Mouse (Mus musculus): Measurements from ENCODE around the gene Satb2. TPM values are rescaled to one million over a fixed set of nuclear protein-coding genes. Genes with fewer than 3 reads are reported as not detected.

Gene Satb2
- 0.19 and 0.20 TPM in 2 replicates for total RNA-seq (2017)

DNA sequence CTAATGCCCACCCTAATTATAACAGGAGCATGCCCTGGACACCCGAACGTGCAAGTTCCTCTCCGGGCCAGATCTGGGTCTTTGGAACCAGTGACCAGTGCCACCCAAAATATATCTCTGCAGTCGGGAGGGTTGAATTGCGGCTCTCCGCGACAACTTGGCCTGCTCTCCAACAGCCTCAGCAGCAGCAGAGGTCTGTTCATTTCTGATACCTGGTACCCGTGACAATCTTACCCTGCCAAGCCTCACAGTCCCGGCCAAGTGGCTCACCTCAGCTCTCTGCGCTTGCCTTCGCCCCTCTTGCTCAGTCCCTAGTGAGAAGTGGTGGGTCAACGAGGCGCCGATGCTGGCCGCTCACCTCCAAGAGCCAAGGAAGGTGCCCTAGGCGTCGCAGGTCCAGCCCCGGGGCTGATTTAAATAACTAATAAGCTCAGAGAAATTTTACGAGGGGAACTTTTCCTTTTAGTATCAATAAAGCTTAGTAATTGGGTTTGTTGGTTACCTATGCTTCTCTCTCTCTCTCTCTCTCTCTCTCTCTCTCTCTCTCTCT is at the start of gene Satb2:
Satb2 (minus strand) TSS at position 500 of the 550 bp plus-strand sequence.
- no peak; a peak in 1 of 4 replicates for ATAC-seq (replicated peaks in 1 of 2; ENCODE audit: insufficient read depth in 1 of 2, low FRiP score in 2 of 2, low TSS enrichment in 1 of 2, low read depth in 1 of 2, poor library complexity in 2 of 2, severe bottlenecking in 2 of 2)

DNA sequence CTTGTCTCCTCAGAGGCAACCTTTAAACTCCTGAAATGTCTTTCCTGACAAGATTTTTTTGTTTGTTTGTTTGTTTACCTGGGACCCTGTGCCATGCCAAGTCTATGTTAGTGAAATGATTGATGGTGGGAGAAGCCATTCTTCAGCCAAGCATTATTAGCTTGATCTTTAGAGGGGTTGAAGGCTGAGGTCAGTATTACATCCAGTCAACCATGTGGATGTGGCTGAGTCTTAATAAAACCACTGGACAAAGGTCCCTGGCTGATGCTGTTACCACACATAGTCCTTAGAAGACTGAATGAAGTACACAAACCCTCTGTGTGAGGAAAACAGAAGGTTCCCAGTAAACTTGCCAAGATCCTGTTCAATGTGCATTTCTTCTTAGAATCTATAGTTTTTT is 40.5 kb upstream of the Satb2 start:
- ATAC-seq (replicated peaks in 1 of 2; ENCODE audit: insufficient read depth in 1 of 2, low FRiP score in 2 of 2, low TSS enrichment in 1 of 2, low read depth in 1 of 2, poor library complexity in 2 of 2, severe bottlenecking in 2 of 2), result no peak

DNA sequence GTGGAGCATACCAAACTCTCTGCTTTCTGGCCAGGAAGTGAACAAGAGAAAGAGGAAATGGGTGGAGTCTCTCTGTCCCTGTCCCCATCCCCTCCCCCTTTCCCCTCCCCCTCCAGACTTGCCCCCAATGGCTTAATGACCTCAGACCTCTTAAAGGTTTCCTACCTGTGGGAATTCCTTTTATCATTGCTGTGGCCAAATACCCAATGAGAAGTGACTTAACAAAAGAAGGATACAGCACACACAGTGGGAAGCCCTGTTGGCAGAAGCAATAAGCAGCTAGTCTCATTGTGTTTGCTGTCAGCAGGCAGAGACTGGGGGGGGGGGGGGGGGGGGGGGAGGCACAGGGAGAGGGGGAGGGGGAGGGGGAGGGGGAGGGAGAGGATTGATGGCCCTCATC is 35.4 kb upstream of the Satb2 start:
- ATAC-seq (replicated peaks in 1 of 2; ENCODE audit: insufficient read depth in 1 of 2, low FRiP score in 2 of 2, low TSS enrichment in 1 of 2, low read depth in 1 of 2, poor library complexity in 2 of 2, severe bottlenecking in 2 of 2), result no peak

DNA sequence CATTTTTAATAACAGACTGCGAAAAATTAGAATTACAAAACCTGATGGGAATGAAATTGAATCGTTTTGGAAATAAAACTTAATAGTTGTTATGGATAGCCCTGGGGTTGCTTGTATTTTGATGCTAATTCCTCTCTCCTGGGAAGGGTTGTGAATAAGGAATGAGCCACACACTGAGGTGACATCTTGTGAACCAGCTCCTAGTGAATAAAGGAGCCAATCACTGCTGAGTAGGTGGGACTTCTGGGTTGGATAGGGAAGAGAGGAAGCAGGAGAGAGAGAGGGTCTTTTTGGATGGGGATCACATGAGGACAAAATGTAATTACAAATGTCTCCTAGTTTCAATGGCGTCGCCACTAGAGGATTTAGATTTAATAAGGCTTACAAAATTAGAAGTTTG is 30.7 kb upstream of the Satb2 start:
- no peak for ATAC-seq (replicated peaks in 1 of 2; ENCODE audit: insufficient read depth in 1 of 2, low FRiP score in 2 of 2, low TSS enrichment in 1 of 2, low read depth in 1 of 2, poor library complexity in 2 of 2, severe bottlenecking in 2 of 2)

DNA sequence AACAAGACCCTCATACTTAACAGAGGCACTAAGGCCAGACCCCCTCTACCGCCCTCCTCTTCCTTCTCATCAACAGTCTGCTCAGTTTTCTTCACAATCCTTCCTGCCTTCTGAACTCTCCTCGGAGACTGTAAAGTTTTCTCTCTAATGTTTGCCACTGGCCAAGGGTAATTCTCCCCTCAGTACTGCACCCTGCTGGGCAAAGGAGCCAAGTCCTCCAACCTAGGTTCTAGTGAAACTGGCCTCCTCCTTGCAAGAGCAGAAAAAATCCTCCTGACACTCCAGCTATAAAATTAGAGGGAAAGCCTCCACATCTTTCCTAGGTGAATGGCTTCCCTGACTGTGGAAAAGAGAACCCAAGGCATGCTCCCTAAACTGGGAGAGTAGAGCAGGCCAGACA is 16.6 kb upstream of the Satb2 start:
- 0 out of 4 replicates have a peak, but pooled peaks of 1 of the 2 experiments have one; percentile 12 for ATAC-seq (replicated peaks in 1 of 2; ENCODE audit: insufficient read depth in 1 of 2, low FRiP score in 2 of 2, low TSS enrichment in 1 of 2, low read depth in 1 of 2, poor library complexity in 2 of 2, severe bottlenecking in 2 of 2)

DNA sequence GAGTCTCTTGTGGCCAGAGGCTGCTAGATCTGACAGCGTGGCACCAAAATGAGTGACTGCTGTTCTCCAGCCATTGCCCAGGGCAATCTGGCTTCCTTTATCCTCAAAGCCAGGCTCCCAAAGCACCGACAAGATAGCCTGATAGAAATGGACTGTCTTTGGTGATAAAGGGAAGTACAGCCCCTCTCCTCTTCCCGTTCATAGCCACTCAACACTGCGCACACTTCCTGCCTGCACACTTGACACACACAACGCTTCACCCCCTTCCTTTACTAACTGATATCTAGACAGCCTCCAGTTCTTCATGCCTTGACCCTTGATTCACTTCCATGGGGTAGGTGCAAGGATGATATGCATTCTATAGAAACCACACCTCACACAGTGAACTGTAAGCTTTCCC is 13.9 kb upstream of the Satb2 start:
- ATAC-seq (replicated peaks in 1 of 2; ENCODE audit: insufficient read depth in 1 of 2, low FRiP score in 2 of 2, low TSS enrichment in 1 of 2, low read depth in 1 of 2, poor library complexity in 2 of 2, severe bottlenecking in 2 of 2), result peak; percentile 53 to 69

DNA sequence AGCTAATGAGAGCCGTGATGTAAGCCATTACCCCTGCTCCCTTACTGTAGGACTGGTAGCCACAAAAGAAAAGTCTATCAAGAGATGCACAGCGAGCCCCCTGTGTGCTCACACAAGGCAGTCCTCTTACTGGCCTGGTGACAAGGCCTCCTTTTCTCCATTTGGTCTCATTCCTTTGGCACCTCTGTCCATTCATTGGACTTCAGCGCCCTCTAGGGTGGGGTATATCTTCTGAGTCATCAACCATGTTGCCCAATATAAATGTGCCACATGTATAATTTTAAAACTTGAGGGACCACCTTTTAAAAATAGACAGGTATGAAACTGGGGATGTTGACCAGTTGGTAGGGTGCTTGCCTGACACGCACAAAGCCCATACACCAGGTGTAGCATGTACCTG is 13.2 kb upstream of the Satb2 start:
- peak in 1 of 2 experiments; percentile 53; a peak in 1 of 4 replicates for ATAC-seq (replicated peaks in 1 of 2; ENCODE audit: insufficient read depth in 1 of 2, low FRiP score in 2 of 2, low TSS enrichment in 1 of 2, low read depth in 1 of 2, poor library complexity in 2 of 2, severe bottlenecking in 2 of 2)

DNA sequence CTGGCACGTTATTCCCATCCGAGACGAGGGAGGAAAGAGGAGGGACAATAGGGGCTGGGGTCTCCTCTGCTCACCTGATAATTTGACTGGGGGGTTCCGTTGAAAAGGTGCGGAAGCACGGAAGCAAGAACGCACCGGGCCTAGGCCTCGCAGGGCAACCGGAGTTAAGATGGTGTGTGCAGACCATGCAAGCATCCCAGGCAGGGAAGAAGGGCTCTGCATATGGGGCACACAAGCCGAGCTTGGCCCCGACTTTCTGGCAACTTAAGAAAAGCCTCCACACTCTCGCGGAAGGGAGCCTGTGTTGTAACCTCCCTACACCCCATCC is 6.0 kb upstream of the Satb2 start:
- no peak for ATAC-seq (replicated peaks in 1 of 2; ENCODE audit: insufficient read depth in 1 of 2, low FRiP score in 2 of 2, low TSS enrichment in 1 of 2, low read depth in 1 of 2, poor library complexity in 2 of 2, severe bottlenecking in 2 of 2)

DNA sequence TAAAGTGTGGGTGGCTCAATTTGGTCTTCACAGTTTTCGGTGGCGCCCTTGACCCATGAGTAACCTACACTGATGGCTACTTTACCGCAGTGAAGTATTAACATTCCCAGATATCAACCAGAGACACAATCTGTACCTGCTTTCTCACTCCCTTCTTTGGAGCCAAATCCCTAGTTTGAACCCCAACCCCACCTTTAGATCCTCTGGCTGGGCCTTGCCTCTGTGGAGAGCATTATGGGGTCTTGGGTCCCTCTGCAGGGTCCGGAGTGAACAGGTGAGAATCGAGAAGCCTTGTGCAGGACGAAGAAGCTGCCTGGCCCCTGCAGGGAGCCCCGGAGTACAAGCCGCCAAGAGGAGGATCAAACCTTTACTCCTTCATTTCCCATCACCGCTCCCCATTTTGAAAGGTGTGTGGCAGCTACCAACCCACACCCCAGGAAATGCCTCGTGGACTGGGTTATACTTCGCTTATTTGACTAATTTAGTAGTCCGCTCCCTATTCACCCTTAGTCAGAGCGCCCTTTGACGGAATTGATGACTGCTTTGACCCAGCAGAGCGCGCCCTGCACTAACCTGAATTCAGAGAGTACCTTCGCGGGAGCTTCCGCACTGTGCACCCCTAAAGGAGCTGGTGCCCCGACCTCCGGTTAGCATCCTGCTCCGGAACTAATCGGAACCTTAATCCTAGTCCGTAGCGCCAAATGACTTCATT is 5.5 kb upstream of the Satb2 start:
- ATAC-seq (replicated peaks in 1 of 2; ENCODE audit: insufficient read depth in 1 of 2, low FRiP score in 2 of 2, low TSS enrichment in 1 of 2, low read depth in 1 of 2, poor library complexity in 2 of 2, severe bottlenecking in 2 of 2), result no peak

DNA sequence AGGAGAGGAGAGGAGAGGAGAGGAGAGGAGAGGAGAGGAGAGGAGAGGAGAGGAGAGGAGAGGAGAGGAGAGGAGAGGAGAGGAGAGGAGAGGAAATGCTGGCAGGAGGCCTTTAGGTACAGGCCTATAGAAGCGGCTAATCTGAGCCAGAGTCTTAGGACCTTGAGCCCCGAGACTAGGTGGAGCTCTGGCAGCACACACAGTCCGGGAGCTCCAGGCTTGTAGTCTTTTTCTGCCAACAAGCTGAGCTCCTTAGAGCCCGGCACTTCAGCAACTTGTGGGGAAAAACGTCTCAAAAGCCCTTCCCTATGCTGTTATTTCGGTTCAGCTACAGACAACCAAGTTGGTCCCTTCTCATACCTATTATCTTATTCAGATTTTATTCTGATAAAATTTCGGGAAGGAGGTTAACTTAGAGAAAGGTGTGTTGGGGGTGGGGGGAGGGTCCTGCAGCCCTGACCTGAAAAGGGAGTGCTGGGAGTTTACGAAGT is 4.7 kb upstream of the Satb2 start:
- no peak for ATAC-seq (replicated peaks in 1 of 2; ENCODE audit: insufficient read depth in 1 of 2, low FRiP score in 2 of 2, low TSS enrichment in 1 of 2, low read depth in 1 of 2, poor library complexity in 2 of 2, severe bottlenecking in 2 of 2)

DNA sequence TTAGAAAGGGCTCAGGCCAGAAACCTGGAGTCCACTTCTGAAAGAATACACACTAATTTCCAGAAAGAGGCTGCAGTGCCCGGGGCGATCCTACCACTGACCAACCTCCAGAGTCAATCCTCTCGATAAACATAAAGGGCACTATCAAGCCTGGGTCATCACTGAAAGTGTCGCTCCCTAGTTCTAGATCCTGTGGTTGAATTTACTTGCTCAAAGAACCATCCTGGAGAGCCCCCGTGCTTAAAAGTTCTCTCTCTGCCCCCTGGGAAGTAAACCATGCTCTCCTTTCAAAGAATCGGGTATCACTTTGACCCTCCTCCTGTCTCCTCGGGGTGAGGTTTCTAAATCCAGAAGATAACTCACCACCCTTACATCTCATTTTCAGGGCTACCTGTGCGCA is 4.2 kb upstream of the Satb2 start:
- ATAC-seq (replicated peaks in 1 of 2; ENCODE audit: insufficient read depth in 1 of 2, low FRiP score in 2 of 2, low TSS enrichment in 1 of 2, low read depth in 1 of 2, poor library complexity in 2 of 2, severe bottlenecking in 2 of 2), result no peak

DNA sequence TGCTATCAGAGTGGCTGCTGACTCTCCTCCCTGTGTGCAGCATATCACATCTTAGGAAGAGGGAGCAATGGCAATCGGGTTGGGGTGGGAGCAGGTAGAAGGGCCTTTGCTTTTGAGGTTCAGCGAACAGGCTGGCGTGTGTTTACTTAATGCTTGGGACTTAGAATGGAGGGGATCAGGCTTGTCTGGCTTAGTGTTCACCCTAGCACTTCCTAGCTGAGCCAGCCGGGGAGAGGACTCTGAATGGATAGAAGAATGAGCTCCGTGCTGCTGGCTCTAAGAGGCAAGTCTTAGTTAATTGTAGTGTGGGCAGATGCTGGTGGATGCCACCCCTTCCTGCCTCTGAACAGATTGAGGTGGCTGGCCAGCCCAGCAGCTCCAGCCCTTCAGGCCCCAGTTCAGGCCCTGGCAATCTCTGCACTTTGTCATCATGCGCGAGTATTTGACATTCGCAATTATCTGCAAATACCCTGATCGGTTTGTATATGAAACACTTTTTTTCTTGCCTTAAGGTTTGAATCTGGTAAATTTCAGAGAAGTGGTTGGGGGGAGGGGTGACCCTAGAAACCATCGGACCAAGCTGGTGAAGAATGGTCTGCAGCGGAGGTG is 3.6 kb upstream of the Satb2 start:
- no peak for ATAC-seq (replicated peaks in 1 of 2; ENCODE audit: insufficient read depth in 1 of 2, low FRiP score in 2 of 2, low TSS enrichment in 1 of 2, low read depth in 1 of 2, poor library complexity in 2 of 2, severe bottlenecking in 2 of 2)

DNA sequence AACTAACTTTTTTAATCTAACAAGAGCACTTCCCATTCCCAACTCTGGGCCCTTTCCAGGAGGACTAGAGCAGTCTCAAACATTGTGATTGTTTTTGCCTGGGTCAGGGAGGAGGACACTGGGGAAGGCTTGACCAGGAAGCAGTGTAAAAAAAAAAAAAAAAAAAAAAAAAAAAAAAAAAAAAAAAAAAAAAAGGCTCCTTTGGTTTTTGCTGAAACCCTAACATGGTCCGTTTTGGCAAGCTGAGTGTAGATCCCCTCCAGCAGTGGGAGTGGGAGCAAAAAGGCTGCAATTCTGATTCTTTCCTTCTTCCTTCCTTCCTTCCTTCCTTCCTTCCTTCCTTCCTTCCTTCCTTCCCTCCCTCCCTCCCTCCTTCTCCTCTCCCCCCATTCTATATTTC is 3.1 kb upstream of the Satb2 start:
- ATAC-seq (replicated peaks in 1 of 2; ENCODE audit: insufficient read depth in 1 of 2, low FRiP score in 2 of 2, low TSS enrichment in 1 of 2, low read depth in 1 of 2, poor library complexity in 2 of 2, severe bottlenecking in 2 of 2), result no peak

DNA sequence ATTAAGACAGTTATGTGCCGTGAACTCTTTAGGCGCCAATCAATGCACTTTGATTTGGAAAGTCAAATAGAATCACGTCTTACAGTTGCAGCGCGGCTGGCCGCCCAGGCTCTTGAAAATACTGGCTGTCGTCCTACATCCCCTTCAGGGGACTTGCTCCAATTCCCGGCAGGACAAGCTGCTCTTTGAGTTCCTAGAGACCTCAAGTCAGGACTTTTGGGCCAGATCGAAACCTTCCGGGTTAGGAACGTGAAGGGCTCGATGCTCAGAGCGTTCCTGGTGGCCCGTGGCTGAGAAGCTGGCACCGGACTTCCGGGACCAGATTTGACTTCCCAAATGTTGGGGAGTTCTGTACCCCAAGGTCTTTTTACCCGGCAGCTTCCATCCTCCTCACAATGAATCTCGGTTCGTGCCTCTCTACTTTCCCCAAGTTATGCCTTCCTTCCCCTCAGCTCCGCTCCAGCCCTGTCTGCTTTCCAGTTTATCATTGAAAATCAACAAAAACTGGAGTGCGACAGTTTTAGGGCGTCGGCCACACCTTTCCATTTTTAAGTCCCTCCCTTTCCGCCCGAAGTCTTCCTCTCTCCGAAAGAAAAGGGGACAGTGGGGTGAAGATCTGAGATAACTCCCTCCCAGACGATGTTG is 2.3 kb upstream of the Satb2 start:
- no peak for ATAC-seq (replicated peaks in 1 of 2; ENCODE audit: insufficient read depth in 1 of 2, low FRiP score in 2 of 2, low TSS enrichment in 1 of 2, low read depth in 1 of 2, poor library complexity in 2 of 2, severe bottlenecking in 2 of 2)

DNA sequence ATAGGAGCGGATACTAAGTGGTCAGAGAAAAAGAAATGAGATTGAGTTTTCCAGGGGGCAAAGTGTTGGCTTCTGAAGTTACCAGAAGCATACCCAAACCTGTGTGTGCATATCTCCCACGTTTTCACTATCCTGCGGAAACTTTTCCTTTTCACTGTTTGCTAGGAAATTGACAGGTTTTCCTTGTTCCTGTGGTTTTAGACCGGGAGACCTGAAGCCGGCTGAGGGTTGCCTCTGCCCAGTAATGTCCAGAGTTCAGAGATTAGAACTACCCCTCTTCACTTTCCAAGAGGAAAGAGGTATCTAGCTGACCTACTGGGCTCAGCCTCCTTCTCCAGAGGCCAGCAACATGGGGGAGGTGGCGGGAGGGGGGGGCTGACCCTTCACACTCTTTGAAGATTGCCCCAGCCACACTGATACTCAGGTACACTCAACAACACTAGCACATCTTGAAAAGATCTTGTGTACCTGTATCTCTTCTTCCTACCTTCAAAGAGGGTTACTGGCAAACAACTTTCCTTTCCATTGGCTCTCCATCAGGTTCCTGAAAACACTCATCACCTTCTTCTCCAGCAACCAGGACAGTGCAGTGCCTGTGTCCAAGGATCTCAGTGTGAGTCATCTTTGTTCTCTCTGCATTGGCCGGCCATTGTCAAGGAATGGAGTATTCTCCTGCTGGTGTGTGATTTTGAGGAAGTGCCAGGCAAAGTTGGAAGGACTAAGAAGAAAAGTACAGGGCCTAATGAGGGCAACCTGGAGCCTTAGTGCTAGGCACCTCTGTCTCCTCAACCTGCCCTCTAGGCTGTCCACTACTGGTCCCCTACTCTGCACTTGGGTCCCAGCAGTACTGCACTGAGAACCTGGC is 1.3 kb upstream of the Satb2 start:
- no peak for ATAC-seq (replicated peaks in 1 of 2; ENCODE audit: insufficient read depth in 1 of 2, low FRiP score in 2 of 2, low TSS enrichment in 1 of 2, low read depth in 1 of 2, poor library complexity in 2 of 2, severe bottlenecking in 2 of 2)

DNA sequence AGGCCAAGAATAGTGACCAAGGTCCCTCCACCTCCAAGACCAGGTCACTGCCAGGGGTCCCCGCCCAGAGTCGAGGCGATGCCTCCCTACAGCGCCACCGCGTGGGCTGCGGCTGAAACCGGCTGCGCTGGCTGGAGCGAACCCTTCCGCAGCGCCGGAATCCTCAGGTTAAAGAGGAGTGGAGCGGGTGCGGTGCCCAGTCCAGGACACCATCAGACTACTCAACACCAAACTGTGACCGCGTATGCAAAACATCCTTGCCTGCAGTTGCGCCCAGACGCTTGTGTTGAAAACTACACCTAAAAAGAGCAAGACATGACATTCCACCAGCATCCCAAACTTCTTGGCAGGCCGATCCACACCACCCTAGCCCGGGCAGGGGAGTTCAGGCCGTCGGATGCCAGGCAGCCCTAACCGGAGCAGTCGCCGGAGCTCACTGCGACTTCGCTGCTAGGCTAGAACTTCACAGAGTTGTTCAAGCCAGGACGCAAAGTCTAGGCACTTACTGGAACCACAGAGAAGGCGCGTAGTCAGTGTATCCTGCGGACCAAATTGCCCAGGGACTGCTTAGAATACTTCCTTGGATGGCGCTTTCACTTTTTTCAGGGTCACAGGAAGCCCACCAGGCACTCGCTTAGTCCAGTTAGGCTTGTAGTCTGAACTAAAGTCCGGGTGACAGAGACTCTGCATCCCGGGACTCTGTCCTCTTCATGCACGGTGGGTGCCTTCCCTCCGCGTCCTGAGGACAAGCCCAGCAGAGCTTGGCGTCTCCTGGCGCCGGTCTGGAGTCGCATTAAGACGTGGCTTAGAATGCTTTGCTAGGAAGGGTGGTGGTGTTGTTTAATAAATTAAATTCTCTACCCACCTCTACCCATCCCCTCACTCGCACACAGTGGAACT is 999 bp downstream of the Satb2 start:
- 0 out of 4 replicates have a peak, but pooled peaks of 1 of the 2 experiments have one; percentile 30 for ATAC-seq (replicated peaks in 1 of 2; ENCODE audit: insufficient read depth in 1 of 2, low FRiP score in 2 of 2, low TSS enrichment in 1 of 2, low read depth in 1 of 2, poor library complexity in 2 of 2, severe bottlenecking in 2 of 2)

DNA sequence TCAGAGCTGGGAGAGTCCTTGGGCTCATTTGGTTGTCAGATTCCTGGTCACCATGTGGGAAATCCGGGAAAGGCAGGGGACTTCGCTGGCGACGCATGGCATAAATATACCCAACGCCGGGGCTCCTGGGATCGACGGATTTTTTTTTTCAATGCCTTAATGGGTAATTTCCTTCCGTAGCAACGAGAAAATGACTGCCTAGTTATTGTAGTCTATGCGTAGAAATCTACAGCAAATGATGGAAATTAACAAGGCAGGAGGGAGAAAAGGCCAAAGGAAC is 1.7 kb downstream of the Satb2 start:
- no peak for ATAC-seq (replicated peaks in 1 of 2; ENCODE audit: insufficient read depth in 1 of 2, low FRiP score in 2 of 2, low TSS enrichment in 1 of 2, low read depth in 1 of 2, poor library complexity in 2 of 2, severe bottlenecking in 2 of 2)

Data from hematopoietic stem cell, adult 5-6 weeks (primary cell).